Mouse (Mus musculus): ENCODE results near the gene Mtpn. TPM values are rescaled to one million over a fixed set of nuclear protein-coding genes. Genes with fewer than 3 reads are reported as not detected.

The Mtpn gene
- polyA plus RNA-seq, 2 experiments: 64.9 to 104 TPM

DNA sequence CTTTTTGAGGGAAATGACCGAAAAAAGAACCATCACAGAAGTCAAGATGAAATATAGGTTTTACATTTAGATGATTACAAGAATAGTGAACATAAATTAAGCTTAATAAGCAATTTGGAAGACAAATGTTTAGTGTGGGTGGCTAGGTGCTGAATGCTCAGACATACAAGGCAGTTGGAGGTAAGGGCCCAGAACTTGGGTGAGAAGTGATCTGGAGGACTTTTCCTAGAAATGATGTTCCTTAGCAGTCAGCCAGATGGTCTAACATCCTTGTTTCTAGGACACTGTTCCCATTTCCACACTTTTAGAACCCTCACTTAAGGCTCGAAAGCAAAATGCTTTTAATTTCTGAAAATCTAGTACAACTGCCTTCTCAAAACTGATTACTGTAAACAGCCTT, 34.9 kb downstream of the Mtpn start:
- no peak overlapping the region for H3K4me2 ChIP-seq (replicated peaks; ENCODE audit: low read depth, low read length, severe bottlenecking)
- DNase-seq (ENCODE audit: low spot score) (no peak), ATAC-seq (ENCODE audit: low FRiP score, low read depth) (no peak)
- no peaks in the 10 kb centered on the region for H3K4me1 ChIP-seq (ENCODE audit: control insufficient read depth, insufficient read depth, low read length)
- no peaks in the 10 kb centered on the region for H3K9me3 ChIP-seq (ENCODE audit: control insufficient read depth, low read length)
- no peaks in the 10 kb centered on the region for H3K27me3 ChIP-seq (ENCODE audit: control insufficient read depth, insufficient read depth, low read length)
- no peak for TF ChIP-seq POLR2A (IDR thresholded peaks at IDR 0.05; ENCODE audit: borderline replicate concordance, extremely low read depth, insufficient read depth, insufficient read length)
- H3K9ac ChIP-seq (ENCODE audit: low read depth, low read length, severe bottlenecking): no peak overlapping the region
- H3K36me3 ChIP-seq (ENCODE audit: control insufficient read depth, insufficient read depth, low read length): peaks cover 10% of the 10 kb centered on the region
- H3K4me3 ChIP-seq (replicated peaks; ENCODE audit: low read length): no peak overlapping the region
- WGBS: 92% methylated on average over 2 of the region's 2 CpGs
- no peak overlapping the region for H3K27ac ChIP-seq (replicated peaks; ENCODE audit: low read depth, low read length)

DNA sequence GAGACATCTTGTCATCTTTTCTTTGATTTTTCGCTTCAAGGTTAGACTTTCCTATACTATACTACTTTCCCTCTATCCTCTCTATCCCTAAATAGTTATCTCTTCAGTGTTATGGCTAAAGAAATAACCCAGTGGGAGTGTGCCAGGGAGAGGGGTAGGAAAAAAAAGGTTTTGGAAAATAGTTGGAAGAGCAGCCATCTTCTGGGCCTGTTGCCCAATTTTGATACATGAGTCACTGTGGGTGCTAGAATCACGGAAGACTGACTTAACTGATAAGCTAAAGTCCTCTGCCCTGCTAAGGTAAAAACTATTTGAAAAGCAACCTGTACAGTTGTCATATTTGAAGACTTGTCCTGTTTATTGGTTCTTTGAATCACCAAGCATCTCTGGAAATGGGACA, 36.8 kb downstream of the Mtpn start:
- no peak for ATAC-seq (ENCODE audit: low FRiP score, low read depth)
- DNase-seq (ENCODE audit: low spot score): no peak
- H3K27ac ChIP-seq (replicated peaks; ENCODE audit: low read depth, low read length): no peak overlapping the region
- no peaks in the 10 kb centered on the region; the same call in 1 of the 2 replicates for H3K36me3 ChIP-seq (ENCODE audit: control insufficient read depth, insufficient read depth, low read length)
- H3K9me3 ChIP-seq (ENCODE audit: control insufficient read depth, low read length): no peaks in the 10 kb centered on the region
- 94% methylated on average over 2 of the region's 2 CpGs for WGBS
- H3K9ac ChIP-seq (ENCODE audit: low read depth, low read length, severe bottlenecking): no peak overlapping the region
- no peaks in the 10 kb centered on the region for H3K27me3 ChIP-seq (ENCODE audit: control insufficient read depth, insufficient read depth, low read length)
- H3K4me3 ChIP-seq (replicated peaks; ENCODE audit: low read length): no peak overlapping the region
- H3K4me2 ChIP-seq (replicated peaks; ENCODE audit: low read depth, low read length, severe bottlenecking): no peak overlapping the region
- TF ChIP-seq POLR2A (IDR thresholded peaks at IDR 0.05; ENCODE audit: borderline replicate concordance, extremely low read depth, insufficient read depth, insufficient read length): no peak
- no peaks in the 10 kb centered on the region for H3K4me1 ChIP-seq (ENCODE audit: control insufficient read depth, insufficient read depth, low read length)

DNA sequence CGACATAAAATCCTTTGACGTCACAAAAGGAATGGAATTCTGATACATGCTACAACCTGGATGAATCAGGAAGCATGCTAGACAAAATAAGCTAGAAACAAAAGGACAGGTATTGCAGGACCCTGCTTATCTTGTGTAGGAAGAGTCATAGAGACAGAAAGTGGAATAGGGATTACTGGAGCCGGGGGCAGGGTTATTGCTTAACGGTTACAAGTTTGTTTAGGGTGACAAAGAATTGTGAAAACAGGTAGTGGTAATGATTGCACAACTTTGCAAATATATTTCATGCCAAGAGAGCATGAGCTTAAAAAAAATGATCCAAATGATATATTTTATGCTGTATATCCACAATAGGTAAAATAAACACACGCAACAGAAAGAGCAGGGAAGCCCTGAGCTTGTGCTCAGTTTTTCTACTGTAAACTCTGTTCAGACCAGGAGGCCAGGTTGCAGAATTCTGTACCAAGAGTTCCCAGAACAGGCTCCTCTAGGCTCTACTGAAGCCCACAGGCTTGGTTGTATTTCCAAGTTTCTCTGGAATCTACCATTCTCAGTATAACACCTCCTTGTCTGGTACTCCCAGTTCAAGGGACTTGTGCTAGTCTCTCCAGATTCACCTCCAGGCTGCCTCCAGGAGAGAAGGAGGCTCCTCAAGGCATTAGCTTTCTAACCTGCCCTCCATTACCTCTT, 39.6 kb downstream of the Mtpn start:
- TF ChIP-seq POLR2A (IDR thresholded peaks at IDR 0.05; ENCODE audit: borderline replicate concordance, extremely low read depth, insufficient read depth, insufficient read length): no peak
- no peak overlapping the region for H3K27ac ChIP-seq (replicated peaks; ENCODE audit: low read depth, low read length)
- no peaks in the 10 kb centered on the region for H3K4me1 ChIP-seq (ENCODE audit: control insufficient read depth, insufficient read depth, low read length)
- no peak overlapping the region for H3K4me2 ChIP-seq (replicated peaks; ENCODE audit: low read depth, low read length, severe bottlenecking)
- no peak overlapping the region for H3K9ac ChIP-seq (ENCODE audit: low read depth, low read length, severe bottlenecking)
- DNase-seq (ENCODE audit: low spot score) (no peak), ATAC-seq (ENCODE audit: low FRiP score, low read depth) (no peak)
- H3K9me3 ChIP-seq (ENCODE audit: control insufficient read depth, low read length): no peaks in the 10 kb centered on the region
- H3K27me3 ChIP-seq (ENCODE audit: control insufficient read depth, insufficient read depth, low read length): no peaks in the 10 kb centered on the region
- H3K36me3 ChIP-seq (ENCODE audit: control insufficient read depth, insufficient read depth, low read length): no peaks in the 10 kb centered on the region
- WGBS: 94% methylated on average over 5 of the region's 5 CpGs
- H3K4me3 ChIP-seq (replicated peaks; ENCODE audit: low read length): no peak overlapping the region

DNA sequence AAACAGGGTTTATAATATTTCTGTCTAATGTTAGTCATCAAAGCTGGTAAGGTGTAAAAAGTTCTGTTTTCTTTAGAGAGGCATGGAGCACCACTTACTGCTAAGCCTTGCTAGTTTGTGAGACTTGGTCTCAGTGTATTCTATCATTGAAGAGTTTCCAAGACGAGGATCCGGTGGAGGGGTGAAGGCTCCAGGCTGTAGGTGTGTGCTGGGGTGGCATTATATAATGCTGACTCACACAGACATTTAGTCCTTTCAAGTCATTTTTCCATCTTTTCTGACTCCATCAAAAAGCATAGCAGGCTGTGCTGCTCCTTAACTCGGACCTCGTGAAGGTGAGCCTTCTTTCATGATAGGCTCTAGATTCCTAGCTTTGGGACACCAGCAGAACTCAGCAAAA, 42.3 kb downstream of the Mtpn start:
- H3K36me3 ChIP-seq (ENCODE audit: control insufficient read depth, insufficient read depth, low read length): no peaks in the 10 kb centered on the region
- no peaks in the 10 kb centered on the region for H3K4me1 ChIP-seq (ENCODE audit: control insufficient read depth, insufficient read depth, low read length)
- H3K4me2 ChIP-seq (replicated peaks; ENCODE audit: low read depth, low read length, severe bottlenecking): no peak overlapping the region
- H3K27ac ChIP-seq (replicated peaks; ENCODE audit: low read depth, low read length): no peak overlapping the region
- no peaks in the 10 kb centered on the region for H3K9me3 ChIP-seq (ENCODE audit: control insufficient read depth, low read length)
- TF ChIP-seq POLR2A (IDR thresholded peaks at IDR 0.05; ENCODE audit: borderline replicate concordance, extremely low read depth, insufficient read depth, insufficient read length): no peak
- ATAC-seq (ENCODE audit: low FRiP score, low read depth) (no peak), DNase-seq (ENCODE audit: low spot score) (no peak)
- H3K27me3 ChIP-seq (ENCODE audit: control insufficient read depth, insufficient read depth, low read length): no peaks in the 10 kb centered on the region
- WGBS: 88% methylated on average over 4 of the region's 4 CpGs
- H3K9ac ChIP-seq (ENCODE audit: low read depth, low read length, severe bottlenecking): no peak overlapping the region
- H3K4me3 ChIP-seq (replicated peaks; ENCODE audit: low read length): no peak overlapping the region

DNA sequence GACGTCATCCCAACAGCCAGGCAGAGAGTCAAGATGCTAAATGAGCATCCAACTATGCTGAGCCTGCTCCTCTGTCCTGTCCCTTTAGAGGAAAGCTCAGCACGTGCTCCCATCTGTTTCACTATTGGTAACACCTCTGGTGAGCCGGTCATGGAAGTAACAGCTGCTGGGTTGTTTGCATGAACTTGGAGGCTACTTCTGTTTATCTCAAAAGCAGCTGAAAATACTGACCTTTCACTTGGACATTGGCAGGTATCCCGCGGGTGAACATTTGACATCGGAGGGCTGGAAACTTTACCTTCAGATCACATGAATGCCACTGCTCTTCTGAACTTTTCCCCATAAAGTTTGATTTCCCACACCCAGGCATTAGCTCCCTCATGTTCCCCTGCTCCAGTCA, 45.8 kb downstream of the Mtpn start:
- H3K4me1 ChIP-seq (ENCODE audit: control insufficient read depth, insufficient read depth, low read length): no peaks in the 10 kb centered on the region
- H3K9ac ChIP-seq (ENCODE audit: low read depth, low read length, severe bottlenecking): no peak overlapping the region
- H3K27me3 ChIP-seq (ENCODE audit: control insufficient read depth, insufficient read depth, low read length): no peaks in the 10 kb centered on the region
- H3K9me3 ChIP-seq (ENCODE audit: control insufficient read depth, low read length): no peaks in the 10 kb centered on the region
- ATAC-seq (ENCODE audit: low FRiP score, low read depth) (no peak), DNase-seq (ENCODE audit: low spot score) (no peak)
- no peak overlapping the region for H3K4me2 ChIP-seq (replicated peaks; ENCODE audit: low read depth, low read length, severe bottlenecking)
- H3K4me3 ChIP-seq (replicated peaks; ENCODE audit: low read length): no peak overlapping the region
- TF ChIP-seq POLR2A (IDR thresholded peaks at IDR 0.05; ENCODE audit: borderline replicate concordance, extremely low read depth, insufficient read depth, insufficient read length): no peak
- H3K36me3 ChIP-seq (ENCODE audit: control insufficient read depth, insufficient read depth, low read length): no peaks in the 10 kb centered on the region
- H3K27ac ChIP-seq (replicated peaks; ENCODE audit: low read depth, low read length): no peak overlapping the region
- WGBS: 74% methylated on average over 6 of the region's 6 CpGs

All from limb, embryonic 14.5 days (tissue).